Mouse (Mus musculus): Measurements from ENCODE around the gene Gdpgp1.

- TF ChIP-seq CTCF (IDR thresholded peaks at IDR 0.05; ENCODE audit: extremely low read depth, insufficient read depth, low read length) (no peak), POLR2A (IDR thresholded peaks at IDR 0.05; ENCODE audit: extremely low read depth, insufficient read depth, low read length) (0 out of 2 replicates have a peak, but pooled peaks have one; percentile 48)
These were observed 13.6 kb downstream of the Gdpgp1 start, which contains the start of gene Ttll13 for GRCm38 (mm10) chr7:80246148-80246721.

Data from cortical plate, adult 2 months (tissue).